In the genomic region with DNA sequence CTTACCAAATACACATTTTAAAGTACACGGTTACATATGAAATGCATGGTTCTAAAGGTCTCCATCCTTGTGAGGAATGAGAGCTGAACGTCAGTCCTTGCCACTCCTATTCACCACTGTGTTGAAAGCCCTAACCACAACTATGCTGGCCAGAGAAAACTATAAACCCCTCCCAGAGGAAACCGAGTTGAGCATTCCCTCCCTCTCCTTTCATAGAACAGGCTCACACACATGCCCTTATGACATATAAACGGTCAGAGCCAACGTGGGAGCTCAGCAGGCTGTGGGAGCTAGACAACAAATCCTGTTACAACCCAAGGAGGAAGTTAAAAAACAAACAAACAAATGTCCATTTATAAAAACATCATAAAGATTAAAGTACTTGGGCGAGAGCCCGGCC, we compare ENCODE assay signal across 20 mouse cellular contexts.
DNase-seq lines count a peak whose midpoint lies in the region.
"Had no signal": no experiment of that assay in that cellular context is flagged by ENCODE, and none has a peak within 500 bp of the region (broad histone marks: within the 10 kb centered on the region; RNA-seq: fewer than 3 reads in every experiment).

No protein-coding gene starts in this region.

- H3K9me3 ChIP-seq in heart, embryonic 10.5 days = no peaks in the 10 kb centered on the region
- H3K9me3 ChIP-seq: forebrain, embryonic 13.5 days; midbrain, embryonic 15.5 days had no signal

- no peaks in the 10 kb centered on the region for H3K4me1 ChIP-seq in heart, embryonic 10.5 days
- H3K4me1 ChIP-seq: forebrain, embryonic 13.5 days; midbrain, embryonic 15.5 days had no signal

- no peak overlapping the region for H3K4me3 ChIP-seq in heart, embryonic 10.5 days
- H3K4me3 ChIP-seq: forebrain, embryonic 13.5 days; left cerebral cortex, adult 2 months; midbrain, embryonic 15.5 days; myocyte had no signal

- WGBS in heart, embryonic 10.5 days = 86% methylated on average over 7 of the region's 7 CpGs

- H3K27ac ChIP-seq in heart, embryonic 10.5 days = no peak overlapping the region
- H3K27ac ChIP-seq: forebrain, embryonic 13.5 days; left cerebral cortex, adult 2 months; midbrain, embryonic 15.5 days had no signal

- peaks cover 57% of the 10 kb centered on the region for H3K36me3 ChIP-seq in heart, embryonic 10.5 days

- H3K27me3 ChIP-seq in heart, embryonic 10.5 days (ENCODE audit: insufficient read depth, poor library complexity, severe bottlenecking) = no peaks in the 10 kb centered on the region
- H3K27me3 ChIP-seq: forebrain, embryonic 13.5 days; midbrain, embryonic 15.5 days had no signal

- peak; percentile 48 for DNase-seq in kidney, postnatal 10 days
- no peak for DNase-seq in kidney, postnatal 25 days
- DNase-seq in 3T3-L1 (ENCODE audit: low read depth, low spot score) = peak; percentile 91
- peak; percentile 70 for DNase-seq in adipocyte (ENCODE audit: low spot score)
- DNase-seq in lung, postnatal 25 days (ENCODE audit: low spot score) = peak; percentile 11
- DNase-seq in urinary bladder, adult 18-20 months (ENCODE audit: low spot score in 2 of 2) = no peak
- DNase-seq in heart, embryonic 10.5 days (ENCODE audit: low spot score) = no peak
- DNase-seq: adrenal gland, postnatal 25 days; cerebellum, adult 11-12 months; cerebellum, postnatal 25 days; kidney, adult 18-20 months; layer of hippocampus, adult 9-11 months; left cerebral cortex, postnatal 4 days; right cerebral cortex, postnatal 14 days; spleen, adult 18-20 months; thymus, postnatal 4 days had no signal

Comparison
In these comparisons a context has a peak if more than half of its experiments do, and no peak if none do; other contexts are left out.
1. DNase-seq: peak in kidney, postnatal 10 days (single experiment), 3T3-L1 (single experiment), adipocyte (single experiment) and lung, postnatal 25 days (single experiment); none in kidney, postnatal 25 days (0 of 2), urinary bladder, adult 18-20 months (0 of 2) and heart, embryonic 10.5 days (single experiment).